Mouse (Mus musculus) heart, embryonic 11.5 days (tissue): ENCODE data around the gene Zfp276. TPM values are rescaled to one million over a fixed set of nuclear protein-coding genes. Genes with fewer than 3 reads are reported as not detected.
"Not testable (repeated sequence)": the region's sequence is repeated elsewhere in the genome, so short reads cannot be mapped to it uniquely, and the experiment has no call there.

Experiments
- ATAC-seq: fragments of 200-750 bp; cut with Nextera tagmentation; replicated peaks from 2 replicates; pipeline ENCODE4 v1.8.0; 2017; ENCODE audit warnings: moderate library complexity; ENCODE audit not compliant: insufficient number of reproducible peaks, low FRiP score, low TSS enrichment
- H3K27ac ChIP-seq: fragments of 300-500 bp; sonication (generic); 2 replicates; pipeline ENCODE4 v1.5.1; 2014; ENCODE audit warnings: mild to moderate bottlenecking, low read depth, low read length
- H3K27me3 ChIP-seq: fragments of 300-500 bp; sonication (generic); 2 replicates; pipeline ENCODE4 v1.6.1; 2014; ENCODE audit warnings: mild to moderate bottlenecking, low read length, mixed read lengths; ENCODE audit not compliant: control insufficient read depth, insufficient read depth
- H3K36me3 ChIP-seq: fragments of 300-500 bp; sonication (generic); 2 replicates; pipeline ENCODE4 v1.6.1; 2014; ENCODE audit warnings: mild to moderate bottlenecking, low read length, moderate library complexity, mixed read lengths; ENCODE audit not compliant: control insufficient read depth, insufficient read depth
- H3K4me1 ChIP-seq: fragments of 300-500 bp; sonication (generic); 2 replicates; pipeline ENCODE4 v1.6.1; 2014; ENCODE audit warnings: low read length; ENCODE audit not compliant: control insufficient read depth, insufficient read depth
- H3K4me2 ChIP-seq: fragments of 300-500 bp; sonication (generic); 2 replicates; pipeline ENCODE4 v1.6.1; 2014; ENCODE audit warnings: mild to moderate bottlenecking, moderate library complexity
- H3K4me3 ChIP-seq: fragments of 300-500 bp; sonication (generic); 2 replicates; pipeline ENCODE4 v1.5.1; 2014; ENCODE audit warnings: low read depth, low read length
- H3K9ac ChIP-seq: fragments of 300-500 bp; sonication (generic); 2 replicates; pipeline ENCODE4 v1.6.1; 2014; ENCODE audit warnings: mild to moderate bottlenecking, low read depth, low read length, moderate library complexity
- H3K9me3 ChIP-seq: fragments of 300-500 bp; sonication (generic); replicated peaks from 2 replicates; pipeline ENCODE4 v1.6.1; 2016; ENCODE audit warnings: low read length; ENCODE audit not compliant: control insufficient read depth
- WGBS: fragments of 180-500 bp; shearing (Covaris S2); extraction: QIAGEN DNeasy Blood & Tissue Kit; methylation state at CpG from one replicate; pipeline ENCODE4 v1.1.7; 2014; ENCODE audit not compliant: insufficient replicate concordance; 5-methylcytosine and 5-hydroxymethylcytosine counted together
- polyA plus RNA-seq: library from polyadenylated mRNA; unstranded; fragments of >200 nt; fragmentation: Nextera tagmentation; extraction: Ambion mirVana; gene quantifications from 2 replicates; pipeline ENCODE4 v1.2.1, GENCODE M21; 2014

Gene Zfp276
- polyA plus RNA-seq, 1 experiment from 2014 or later, result 11.7 TPM

- no peak overlapping the region for H3K4me2 ChIP-seq
- H3K9me3 ChIP-seq, result no peaks in the 10 kb centered on the region
- peaks cover 10% of the 10 kb centered on the region for H3K36me3 ChIP-seq
- no peak overlapping the region for H3K9ac ChIP-seq
- 92% methylated on average over 12 of the region's 12 CpGs for WGBS
- no peak overlapping the region for H3K27ac ChIP-seq
- H3K4me1 ChIP-seq, result no peaks in the 10 kb centered on the region
- no peaks in the 10 kb centered on the region for H3K27me3 ChIP-seq
- H3K4me3 ChIP-seq, result no peak overlapping the region
- ATAC-seq, result no peak
Observed at GRCm38 (mm10) chr8:123275096-123275495, 21.1 kb downstream of the Zfp276 start.

GRCm38 (mm10) chr8:123278445-123278844 is 24.4 kb downstream of the Zfp276 start:
- H3K4me3 ChIP-seq, result no peak overlapping the region
- no peaks in the 10 kb centered on the region for H3K4me1 ChIP-seq
- H3K27me3 ChIP-seq, result no peaks in the 10 kb centered on the region
- no peak for ATAC-seq
- H3K36me3 ChIP-seq, result peaks cover 15% of the 10 kb centered on the region; the same call in 1 of the 2 replicates
- no peak overlapping the region for H3K4me2 ChIP-seq
- H3K9ac ChIP-seq, result no peak overlapping the region
- no peaks in the 10 kb centered on the region for H3K9me3 ChIP-seq
- H3K27ac ChIP-seq, result no peak overlapping the region
- 65% methylated on average over 7 of the region's 7 CpGs for WGBS

- no peaks in the 10 kb centered on the region for H3K27me3 ChIP-seq
- H3K9ac ChIP-seq, result no peak overlapping the region
- H3K4me2 ChIP-seq, result no peak overlapping the region
- H3K36me3 ChIP-seq, result peaks cover 12% of the 10 kb centered on the region; the same call in 1 of the 2 replicates
- no peak overlapping the region for H3K27ac ChIP-seq
- WGBS, result 92% methylated on average over 4 of the region's 4 CpGs
- no peak for ATAC-seq
- H3K9me3 ChIP-seq, result no peaks in the 10 kb centered on the region
- H3K4me3 ChIP-seq, result no peak overlapping the region
- peaks cover 2% of the 10 kb centered on the region; the same call in 1 of the 2 replicates for H3K4me1 ChIP-seq
Observed at GRCm38 (mm10) chr8:123279828-123280227, 25.8 kb downstream of the Zfp276 start.

- no peak overlapping the region for H3K4me2 ChIP-seq
- H3K36me3 ChIP-seq, result peaks cover 12% of the 10 kb centered on the region; the same call in 1 of the 2 replicates
Observed at GRCm38 (mm10) chr8:123280302-123281094, 26.5 kb downstream of the Zfp276 start.

GRCm38 (mm10) chr8:123282994-123283393 is 29.0 kb downstream of the Zfp276 start:
- H3K4me3 ChIP-seq, H3K9ac ChIP-seq, H3K4me1 ChIP-seq, H3K4me2 ChIP-seq, H3K27me3 ChIP-seq, H3K27ac ChIP-seq, H3K9me3 ChIP-seq, ATAC-seq: not testable (repeated sequence)
- 91% methylated on average over 5 of the region's 6 CpGs for WGBS
- H3K36me3 ChIP-seq, result peaks cover 14% of the 10 kb centered on the region; the same call in 1 of the 2 replicates

More at GRCm38 (mm10) chr8:123280302-123281094, 26.5 kb downstream of the Zfp276 start:
- peaks cover 3% of the 10 kb centered on the region; the same call in 1 of the 2 replicates for H3K4me1 ChIP-seq
- 83% methylated on average over 13 of the region's 13 CpGs for WGBS
- no peak overlapping the region for H3K9ac ChIP-seq
- ATAC-seq, result no peak
- H3K27me3 ChIP-seq, result no peaks in the 10 kb centered on the region
- no peak overlapping the region for H3K4me3 ChIP-seq
- no peaks in the 10 kb centered on the region for H3K9me3 ChIP-seq
- H3K27ac ChIP-seq, result no peak overlapping the region

GRCm38 (mm10) chr8:123283991-123284390 is 30.0 kb downstream of the Zfp276 start:
- no peak for ATAC-seq
- WGBS, result 80% methylated on average over 7 of the region's 7 CpGs
- peaks cover 16% of the 10 kb centered on the region; the same call in 1 of the 2 replicates for H3K36me3 ChIP-seq

GRCm38 (mm10) chr8:123284493-123284892 is 30.5 kb downstream of the Zfp276 start:
- Histone ChIP-seq H3K4me3 (no peak overlapping the region), H3K36me3 (peaks cover 17% of the 10 kb centered on the region; the same call in 1 of the 2 replicates), H3K9me3 (no peaks in the 10 kb centered on the region), H3K27ac (no peak overlapping the region), H3K4me1 (peaks cover 3% of the 10 kb centered on the region; the same call in 1 of the 2 replicates), H3K9ac (0 out of 2 replicates have a peak overlapping the region, but pooled peaks have one; percentile 28), H3K27me3 (no peaks in the 10 kb centered on the region), H3K4me2 (no peak overlapping the region)
- 49% methylated on average over 5 of the region's 5 CpGs for WGBS
- no peak for ATAC-seq

More at GRCm38 (mm10) chr8:123283991-123284390, 30.0 kb downstream of the Zfp276 start:
- no peak overlapping the region for H3K4me3 ChIP-seq
- H3K27ac ChIP-seq, result no peak overlapping the region
- no peaks in the 10 kb centered on the region for H3K27me3 ChIP-seq
- H3K4me1 ChIP-seq, result peaks cover 3% of the 10 kb centered on the region; the same call in 1 of the 2 replicates
- H3K9me3 ChIP-seq, result no peaks in the 10 kb centered on the region
- H3K4me2 ChIP-seq, result no peak overlapping the region
- 0 out of 2 replicates have a peak overlapping the region, but pooled peaks have one; percentile 28 for H3K9ac ChIP-seq

GRCm38 (mm10) chr8:123287362-123287761 is 33.4 kb downstream of the Zfp276 start:
- H3K36me3 ChIP-seq, result peaks cover 18% of the 10 kb centered on the region; the same call in 1 of the 2 replicates
- no peak for ATAC-seq
- WGBS, result 91% methylated on average over 17 of the region's 17 CpGs

More at GRCm38 (mm10) chr8:123287362-123287761, 33.4 kb downstream of the Zfp276 start:
- H3K27ac ChIP-seq, result no peak overlapping the region
- no peak overlapping the region for H3K9ac ChIP-seq
- H3K4me2 ChIP-seq, result no peak overlapping the region
- no peaks in the 10 kb centered on the region for H3K27me3 ChIP-seq
- no peak overlapping the region for H3K4me3 ChIP-seq
- no peaks in the 10 kb centered on the region for H3K9me3 ChIP-seq
- H3K4me1 ChIP-seq, result peaks cover 7% of the 10 kb centered on the region; the same call in 1 of the 2 replicates
